Mouse (Mus musculus): ENCODE measurements around the gene Plcd4.

- TF ChIP-seq POLR2A (IDR thresholded peaks at IDR 0.05; ENCODE audit: borderline replicate concordance, control insufficient read depth, low read depth, low read length) (no peak), CTCF (IDR thresholded peaks at IDR 0.05; ENCODE audit: control insufficient read depth, insufficient read depth, low read length) (no peak)
Observed at GRCm38 (mm10) chr1:74519875-74520274, 22.8 kb upstream of the Plcd4 start.
